Mouse (Mus musculus): Measurements from ENCODE around the gene Zfp683. TPM values are rescaled to one million over a fixed set of nuclear protein-coding genes. Genes with fewer than 3 reads are reported as not detected.

The Zfp683 gene
- polyA plus RNA-seq, 1 experiment from 2014 or later = not detected

DNA sequence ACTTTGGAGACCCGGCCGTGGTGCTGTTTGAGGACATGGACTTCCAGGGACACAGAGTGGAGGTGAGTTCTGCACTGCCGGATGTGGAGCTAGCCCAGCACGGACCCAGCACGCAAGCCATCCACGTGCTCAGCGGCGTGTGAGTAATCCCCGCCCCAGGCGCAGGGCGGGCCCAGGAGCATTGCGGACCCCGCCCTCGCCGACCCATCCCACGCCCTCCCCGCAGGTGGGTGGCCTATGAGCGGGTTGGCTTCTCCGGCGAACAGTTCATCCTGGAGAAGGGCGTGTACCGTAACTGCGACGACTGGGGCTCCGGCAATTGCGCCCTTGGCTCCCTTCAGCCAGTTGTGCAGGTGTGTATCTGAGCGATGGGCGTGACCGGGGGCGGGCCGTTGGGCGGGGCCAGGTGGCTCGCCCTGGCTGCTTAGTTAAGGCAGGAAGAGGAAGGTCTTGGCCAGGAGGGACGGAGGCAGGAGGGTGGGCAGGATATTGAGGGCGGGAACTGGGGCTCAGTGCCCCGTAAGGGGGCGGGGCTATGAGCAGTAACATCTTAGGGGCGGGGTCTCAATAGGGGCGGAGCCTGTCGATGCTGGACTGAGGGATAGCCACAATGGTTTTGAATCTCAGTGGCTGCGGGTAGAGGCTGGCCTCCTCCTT, 28.2 kb downstream of the Zfp683 start:
- Histone ChIP-seq H3K27ac (no peak overlapping the region), H3K36me3 (peaks cover 5% of the 10 kb centered on the region; the same call in 1 of the 2 replicates), H3K4me2 (replicated peaks) (peak overlapping the region; percentile 70), H3K9ac (peak overlapping the region; percentile 2), H3K9me3 (no peaks in the 10 kb centered on the region), H3K27me3 (replicated peaks) (no peaks in the 10 kb centered on the region), H3K4me3 (replicated peaks) (peak overlapping the region; percentile 34), H3K4me1 (replicated peaks) (peaks cover 18% of the 10 kb centered on the region)
- peak; percentile 97 for ATAC-seq
- WGBS = under 1% methylated on average over 41 of the region's 41 CpGs

DNA sequence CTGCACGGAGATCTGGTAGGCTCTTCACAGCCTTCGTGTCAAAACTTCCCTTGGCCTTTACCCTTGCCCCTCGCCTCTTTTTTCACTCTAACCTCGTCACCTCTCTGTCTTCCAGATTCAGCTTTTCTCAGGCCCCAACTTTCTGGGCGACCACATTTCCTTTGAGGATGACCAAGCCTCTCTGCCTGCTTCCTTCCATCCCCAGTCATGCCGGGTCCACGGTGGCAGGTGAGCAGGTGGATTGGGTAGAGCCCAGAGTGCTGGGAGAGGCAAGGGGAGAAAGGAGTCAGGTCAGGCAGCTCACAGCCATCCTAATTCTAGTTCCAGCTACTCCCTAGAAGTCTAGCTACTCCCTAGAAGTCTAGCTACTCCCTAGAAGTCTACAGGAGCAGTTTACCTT, 28.8 kb downstream of the Zfp683 start:
- Histone ChIP-seq H3K4me3 (replicated peaks) (peak overlapping the region; percentile 34), H3K27ac (no peak overlapping the region), H3K4me1 (replicated peaks) (peaks cover 20% of the 10 kb centered on the region), H3K36me3 (peaks cover 5% of the 10 kb centered on the region; the same call in 1 of the 2 replicates), H3K27me3 (replicated peaks) (no peaks in the 10 kb centered on the region), H3K9me3 (no peaks in the 10 kb centered on the region), H3K4me2 (replicated peaks) (peak overlapping the region; percentile 70), H3K9ac (no peak overlapping the region; the same call in 1 of the 2 replicates)
- no peak for ATAC-seq
- WGBS = 9% methylated on average over 7 of the region's 7 CpGs

DNA sequence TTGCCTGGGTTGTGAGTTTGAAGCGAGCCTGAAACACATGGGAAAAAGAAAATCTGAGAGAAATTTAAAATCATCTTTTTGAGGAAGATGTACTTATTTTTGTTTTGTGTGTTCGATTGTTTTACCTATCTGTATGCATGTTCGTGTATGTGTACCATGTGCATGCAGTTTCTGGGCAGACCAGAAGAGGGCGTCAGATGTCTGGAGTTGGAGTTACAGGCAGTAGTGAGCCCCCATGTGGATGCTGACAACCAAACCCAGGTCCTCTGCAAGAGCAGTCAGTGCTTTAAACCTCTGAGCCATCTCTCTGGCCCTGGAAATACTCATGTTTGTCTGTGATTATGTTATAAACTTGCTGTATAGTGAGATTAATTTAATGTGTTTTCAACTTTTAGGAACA, 31.4 kb downstream of the Zfp683 start:
- Histone ChIP-seq H3K27ac (no peak overlapping the region), H3K4me3 (replicated peaks) (no peak overlapping the region), H3K9ac (no peak overlapping the region), H3K9me3 (no peaks in the 10 kb centered on the region), H3K4me2 (replicated peaks) (no peak overlapping the region), H3K27me3 (replicated peaks) (no peaks in the 10 kb centered on the region), H3K36me3 (peaks cover 5% of the 10 kb centered on the region; the same call in 1 of the 2 replicates), H3K4me1 (replicated peaks) (peaks cover 17% of the 10 kb centered on the region; the same call in 1 of the 2 replicates)
- ATAC-seq = no peak
- WGBS = 90% methylated on average over 4 of the region's 4 CpGs

DNA sequence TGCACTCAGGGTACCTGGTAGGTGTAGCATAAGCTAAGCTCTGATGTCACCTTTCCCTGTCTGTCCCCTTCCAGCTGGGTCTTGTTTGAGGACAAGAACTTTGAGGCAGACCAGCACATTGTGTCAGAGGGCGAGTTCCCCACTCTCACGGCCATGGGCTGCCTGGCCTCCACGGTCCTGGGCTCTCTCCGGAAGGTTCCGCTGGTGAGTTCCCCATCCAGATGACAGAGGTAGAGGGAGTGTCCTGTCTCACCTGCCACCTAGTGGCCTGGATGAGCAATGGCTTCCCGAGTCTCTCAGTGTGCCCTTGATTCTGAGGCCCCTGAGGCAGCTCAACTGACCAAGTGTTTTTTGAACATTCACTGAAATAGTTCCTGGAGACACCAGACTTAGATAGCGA, 33.8 kb downstream of the Zfp683 start:
- Histone ChIP-seq H3K27ac (no peak overlapping the region), H3K4me1 (replicated peaks) (0 out of 2 replicates have a peak, but pooled peaks cover 5% of the 10 kb centered on the region), H3K4me3 (replicated peaks) (no peak overlapping the region), H3K36me3 (peaks cover 5% of the 10 kb centered on the region; the same call in 1 of the 2 replicates), H3K9me3 (no peaks in the 10 kb centered on the region), H3K9ac (no peak overlapping the region), H3K27me3 (replicated peaks) (no peaks in the 10 kb centered on the region), H3K4me2 (replicated peaks) (no peak overlapping the region)
- 32% methylated on average over 7 of the region's 7 CpGs for WGBS
- ATAC-seq = peak; percentile 72

DNA sequence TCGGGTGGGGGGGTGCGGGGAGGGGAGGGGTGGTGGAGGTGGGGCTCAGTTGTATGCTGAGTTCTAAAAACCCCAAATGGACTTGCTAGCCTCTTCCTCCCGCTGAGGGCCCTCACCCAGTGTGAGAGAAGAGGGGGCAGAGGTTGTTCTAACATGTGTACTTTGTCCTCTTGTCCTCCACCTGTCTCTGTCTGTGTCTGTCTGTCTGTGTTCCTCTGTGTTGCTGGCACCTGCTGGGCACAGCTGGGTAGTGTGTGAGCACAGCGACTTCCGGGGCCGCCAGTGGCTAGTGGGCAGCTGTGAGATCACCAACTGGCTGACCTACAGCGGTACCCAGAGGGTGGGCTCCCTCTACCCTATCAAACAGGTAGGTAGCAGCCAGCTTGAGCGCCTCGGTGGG, 35.4 kb downstream of the Zfp683 start:
- no peak overlapping the region for H3K9ac ChIP-seq
- no peak overlapping the region for H3K4me2 ChIP-seq (replicated peaks)
- no peaks in the 10 kb centered on the region for H3K9me3 ChIP-seq
- no peak for ATAC-seq
- H3K27me3 ChIP-seq (replicated peaks) = no peaks in the 10 kb centered on the region
- H3K4me1 ChIP-seq (replicated peaks) = 0 out of 2 replicates have a peak, but pooled peaks cover 3% of the 10 kb centered on the region
- H3K27ac ChIP-seq = no peak overlapping the region
- WGBS = 78% methylated on average over 9 of the region's 9 CpGs
- H3K4me3 ChIP-seq (replicated peaks) = no peak overlapping the region
- peaks cover 5% of the 10 kb centered on the region; the same call in 1 of the 2 replicates for H3K36me3 ChIP-seq

DNA sequence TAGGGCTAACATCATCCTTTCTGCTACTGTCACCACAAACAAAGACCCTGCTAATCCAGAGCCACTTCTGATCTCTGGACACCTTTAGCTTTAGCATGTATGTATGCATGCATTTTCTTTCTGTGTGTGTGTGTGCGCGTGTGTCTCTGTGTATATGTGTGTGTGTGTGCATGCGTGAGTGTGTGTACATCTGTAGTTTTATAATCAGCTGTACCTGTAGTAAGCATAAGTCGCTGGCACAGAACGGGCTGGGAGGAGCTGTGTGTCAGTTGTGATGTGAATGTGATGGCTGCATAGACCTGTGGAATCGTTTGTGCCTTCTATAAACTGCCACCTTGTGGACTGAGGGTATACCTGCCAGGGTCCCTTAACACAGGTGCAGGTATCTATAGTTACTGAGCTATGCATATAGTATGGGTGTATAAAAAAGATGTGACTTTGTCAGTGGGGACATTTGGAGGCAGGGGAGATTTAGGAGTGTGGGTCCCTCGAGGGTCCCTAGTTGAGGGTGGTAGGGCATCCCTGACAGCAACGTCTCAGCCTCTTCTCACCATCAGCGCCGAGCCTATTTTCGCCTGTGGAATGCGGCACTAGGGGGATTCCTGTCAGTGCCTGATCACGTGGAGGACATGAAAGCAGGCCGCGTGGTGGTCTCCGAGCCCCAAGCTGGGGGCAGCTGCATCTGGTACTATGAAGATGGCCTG, 37.0 kb downstream of the Zfp683 start:
- Histone ChIP-seq H3K27me3 (replicated peaks) (no peaks in the 10 kb centered on the region), H3K36me3 (no peaks in the 10 kb centered on the region), H3K4me3 (replicated peaks) (no peak overlapping the region), H3K9me3 (no peaks in the 10 kb centered on the region), H3K27ac (no peak overlapping the region), H3K9ac (no peak overlapping the region), H3K4me2 (replicated peaks) (no peak overlapping the region), H3K4me1 (replicated peaks) (0 out of 2 replicates have a peak, but pooled peaks cover 3% of the 10 kb centered on the region)
- 80% methylated on average over 16 of the region's 16 CpGs for WGBS
- ATAC-seq = no peak

DNA sequence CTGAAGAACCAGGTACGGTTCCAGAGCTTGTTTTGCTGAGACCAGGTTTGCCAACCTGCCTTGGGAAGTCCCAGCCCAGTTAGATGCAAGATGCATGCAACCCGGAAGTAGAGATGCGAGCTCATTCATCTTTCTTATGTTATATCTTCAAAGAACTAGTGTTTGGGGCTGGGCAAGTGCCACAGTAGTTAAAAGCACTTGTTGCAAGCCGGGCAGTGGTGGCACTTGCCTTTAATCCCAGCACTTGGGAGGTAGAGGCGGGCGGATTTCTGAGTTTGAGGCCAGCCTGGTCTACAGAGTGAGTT, 37.5 kb downstream of the Zfp683 start:
- Histone ChIP-seq H3K27me3 (replicated peaks) (no peaks in the 10 kb centered on the region), H3K9ac (no peak overlapping the region), H3K4me3 (replicated peaks) (no peak overlapping the region), H3K36me3 (no peaks in the 10 kb centered on the region), H3K27ac (no peak overlapping the region), H3K9me3 (no peaks in the 10 kb centered on the region), H3K4me1 (replicated peaks) (0 out of 2 replicates have a peak, but pooled peaks cover 3% of the 10 kb centered on the region), H3K4me2 (replicated peaks) (no peak overlapping the region)
- ATAC-seq = no peak
- 82% methylated on average over 6 of the region's 6 CpGs for WGBS

DNA sequence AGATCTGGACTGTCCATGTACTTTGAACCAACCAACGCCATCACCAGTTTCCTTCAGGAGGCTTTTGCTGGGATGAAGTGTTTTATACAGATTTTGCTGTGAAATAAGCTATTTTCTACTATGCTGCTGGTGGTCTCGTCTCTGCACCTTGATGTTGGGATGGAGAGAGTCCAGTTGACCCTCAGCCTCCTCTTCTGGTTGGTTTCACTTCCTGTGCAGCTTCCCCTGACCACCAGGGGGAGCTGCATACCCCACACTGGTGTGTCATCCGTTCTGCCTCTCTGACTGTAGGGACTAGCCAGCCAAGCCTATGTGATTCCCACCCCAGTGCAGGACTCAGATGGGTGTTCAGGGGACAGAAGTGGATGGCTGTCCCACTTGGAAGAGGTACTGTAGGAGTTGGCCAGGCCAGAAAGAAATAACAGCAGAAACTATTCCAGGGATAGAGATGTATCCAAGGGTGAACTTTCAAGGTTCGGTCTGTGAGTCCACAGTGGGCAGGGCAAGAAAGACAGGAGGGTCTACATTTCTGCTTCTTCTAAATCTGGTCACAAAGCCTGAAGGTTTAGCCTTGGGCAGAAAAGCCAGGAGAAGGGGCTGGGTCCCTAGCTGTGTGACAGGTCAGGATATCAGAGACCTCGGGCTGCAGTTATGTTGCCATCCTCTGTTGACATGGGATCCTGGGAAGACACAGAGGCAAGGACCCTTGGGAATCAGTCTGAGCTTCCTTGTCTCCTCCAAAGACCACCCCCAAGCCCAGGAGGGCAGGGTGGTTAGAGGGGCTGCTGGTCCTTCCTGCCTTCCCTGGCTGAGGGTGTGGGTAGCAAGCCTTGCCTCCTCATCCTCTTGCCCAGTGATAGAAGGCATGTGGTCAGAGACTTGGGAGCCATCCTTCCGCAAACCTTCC, 39.0 kb downstream of the Zfp683 start:
- Histone ChIP-seq H3K9ac (no peak overlapping the region), H3K4me1 (replicated peaks) (no peaks in the 10 kb centered on the region), H3K36me3 (no peaks in the 10 kb centered on the region), H3K9me3 (no peaks in the 10 kb centered on the region), H3K4me3 (replicated peaks) (no peak overlapping the region), H3K27ac (no peak overlapping the region), H3K27me3 (replicated peaks) (no peaks in the 10 kb centered on the region), H3K4me2 (replicated peaks) (no peak overlapping the region)
- no peak for ATAC-seq
- 68% methylated on average over 6 of the region's 6 CpGs for WGBS

DNA sequence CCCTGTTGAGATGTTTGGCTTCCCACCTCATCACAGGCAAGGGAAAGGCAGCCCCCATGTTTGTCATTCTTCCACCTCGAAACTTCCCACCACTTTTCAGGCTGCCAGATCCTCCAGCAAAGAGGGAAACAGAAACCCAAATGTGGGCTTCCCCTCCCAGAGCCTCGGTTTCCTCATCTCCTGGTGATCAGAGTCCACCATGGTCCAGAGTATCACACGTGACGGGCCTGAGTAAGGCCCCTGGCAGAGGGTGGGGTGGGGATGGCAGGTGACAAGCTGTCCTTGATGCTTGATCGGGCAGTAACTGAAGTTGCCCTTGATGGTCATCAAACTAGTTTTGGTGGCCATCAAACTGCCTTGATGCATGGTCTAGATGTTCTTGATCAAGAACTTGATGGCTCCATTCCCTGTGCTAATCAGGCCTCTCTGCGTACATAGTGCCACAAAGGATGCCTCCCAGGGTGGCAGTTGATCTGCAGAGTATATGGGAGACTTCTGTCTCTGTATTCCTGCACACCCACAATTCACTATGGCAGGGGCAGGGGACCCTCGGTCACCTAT, 40.4 kb downstream of the Zfp683 start:
- ATAC-seq = no peak
- Histone ChIP-seq H3K9me3 (no peaks in the 10 kb centered on the region), H3K27me3 (replicated peaks) (no peaks in the 10 kb centered on the region), H3K4me3 (replicated peaks) (no peak overlapping the region), H3K4me1 (replicated peaks) (no peaks in the 10 kb centered on the region), H3K36me3 (no peaks in the 10 kb centered on the region), H3K27ac (no peak overlapping the region), H3K4me2 (replicated peaks) (no peak overlapping the region), H3K9ac (no peak overlapping the region)
- WGBS = 81% methylated on average over 7 of the region's 7 CpGs

DNA sequence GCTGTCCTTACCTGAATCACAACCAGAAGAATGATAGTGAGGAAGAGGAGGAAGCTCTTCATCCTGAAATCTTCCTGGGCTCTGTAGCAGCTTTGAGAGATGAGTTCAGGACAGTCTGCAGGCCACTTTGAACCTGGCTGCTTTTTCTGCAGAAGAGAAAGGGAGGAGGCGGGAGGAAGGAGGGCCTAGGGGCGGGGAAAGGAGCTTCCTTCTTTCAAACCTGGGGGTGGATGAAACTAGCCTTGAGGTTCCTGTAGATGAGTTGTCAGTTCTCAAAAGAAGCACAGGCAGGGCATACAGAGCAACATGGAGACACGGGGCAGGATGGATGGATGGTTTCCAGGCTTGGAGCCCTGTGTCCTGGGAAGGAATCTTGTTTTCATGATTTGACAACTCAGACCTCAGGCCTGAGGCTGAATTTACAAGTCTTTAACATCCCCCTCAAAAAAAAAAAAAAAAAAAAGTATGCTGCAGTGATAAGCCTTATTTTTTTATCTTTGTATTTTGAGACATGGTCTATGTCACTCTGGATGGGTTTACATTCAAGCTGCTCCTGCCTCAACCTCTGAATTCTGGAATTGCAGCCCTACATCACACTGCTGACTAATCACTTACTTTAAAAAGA, 41.4 kb downstream of the Zfp683 start, which contains the start of gene Cd52:
TSS of gene Cd52 (minus strand) at position 160 of the 625 bp plus-strand sequence.
- Histone ChIP-seq H3K4me1 (replicated peaks) (no peaks in the 10 kb centered on the region), H3K36me3 (no peaks in the 10 kb centered on the region), H3K27me3 (replicated peaks) (no peaks in the 10 kb centered on the region), H3K4me2 (replicated peaks) (no peak within 1 kb of the TSS), H3K27ac (no peak within 1 kb of the TSS), H3K4me3 (replicated peaks) (no peak within 1 kb of the TSS), H3K9me3 (no peaks in the 10 kb centered on the region), H3K9ac (no peak within 1 kb of the TSS)
- WGBS = 53% methylated on average over 3 of the region's 3 CpGs
- ATAC-seq = no peak

DNA sequence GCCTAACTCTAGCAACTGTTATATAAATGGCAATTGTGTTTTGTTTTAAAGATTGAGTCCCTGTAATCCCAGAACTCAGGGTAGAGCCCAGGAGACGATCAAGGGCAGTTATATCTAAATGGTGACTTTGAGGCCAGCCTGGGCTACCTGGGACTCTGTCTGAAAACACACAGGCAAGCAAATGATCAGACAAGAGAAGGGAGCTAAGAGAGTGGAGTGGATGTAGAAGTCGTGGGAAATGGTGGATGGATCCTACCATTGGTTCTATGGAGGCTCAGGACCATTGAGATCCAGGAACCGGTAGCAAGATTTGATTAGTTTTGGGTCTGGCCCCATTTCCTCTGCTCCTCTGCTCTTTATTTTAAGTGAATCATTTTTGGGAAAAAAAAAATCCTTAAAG, 42.5 kb downstream of the Zfp683 start:
- no peaks in the 10 kb centered on the region for H3K4me1 ChIP-seq (replicated peaks)
- H3K4me2 ChIP-seq (replicated peaks) = no peak overlapping the region
- 86% methylated on average over 3 of the region's 3 CpGs for WGBS
- no peaks in the 10 kb centered on the region for H3K27me3 ChIP-seq (replicated peaks)
- H3K4me3 ChIP-seq (replicated peaks) = no peak overlapping the region
- ATAC-seq = no peak
- no peaks in the 10 kb centered on the region for H3K36me3 ChIP-seq
- no peaks in the 10 kb centered on the region for H3K9me3 ChIP-seq
- H3K27ac ChIP-seq = no peak overlapping the region
- no peak overlapping the region for H3K9ac ChIP-seq
